Mouse (Mus musculus): Measurements from ENCODE around the gene Zcchc9. TPM values are rescaled to one million over a fixed set of nuclear protein-coding genes. Genes with fewer than 3 reads are reported as not detected.
"Not testable (repeated sequence)": the region's sequence is repeated elsewhere in the genome, so short reads cannot be mapped to it uniquely, and the experiment has no call there.

The Zcchc9 gene
- polyA plus RNA-seq, 1 experiment from 2014 or later = 14.6 TPM

GRCm38 (mm10) chr13:91796916-91797315 is 10.6 kb downstream of the Zcchc9 start:
- H3K4me3 ChIP-seq (replicated peaks) = no peak overlapping the region
- no peak overlapping the region for H3K4me2 ChIP-seq
- H3K36me3 ChIP-seq = peaks cover 75% of the 10 kb centered on the region
- DNase-seq (no peak), ATAC-seq (ENCODE audit: low read depth) (no peak)
- WGBS (ENCODE audit: insufficient replicate concordance) = 88% methylated on average over 6 of the region's 6 CpGs
- no peaks in the 10 kb centered on the region for H3K27me3 ChIP-seq
- no peaks in the 10 kb centered on the region for H3K9me3 ChIP-seq (replicated peaks)
- no peak overlapping the region for H3K9ac ChIP-seq
- no peaks in the 10 kb centered on the region for H3K4me1 ChIP-seq (replicated peaks)
- H3K27ac ChIP-seq = no peak overlapping the region

- DNase-seq (no peak), ATAC-seq (ENCODE audit: low read depth) (no peak)
- no peak overlapping the region for H3K9ac ChIP-seq
- H3K4me2 ChIP-seq = no peak overlapping the region
- no peaks in the 10 kb centered on the region for H3K27me3 ChIP-seq
- H3K27ac ChIP-seq = no peak overlapping the region
- H3K4me3 ChIP-seq (replicated peaks) = no peak overlapping the region
- 90% methylated on average over 6 of the region's 6 CpGs for WGBS (ENCODE audit: insufficient replicate concordance)
- H3K4me1 ChIP-seq (replicated peaks) = no peaks in the 10 kb centered on the region
- H3K36me3 ChIP-seq = peaks cover 66% of the 10 kb centered on the region
- H3K9me3 ChIP-seq (replicated peaks) = no peaks in the 10 kb centered on the region
These were observed 11.5 kb downstream of the Zcchc9 start for GRCm38 (mm10) chr13:91796003-91796402.

- H3K27ac ChIP-seq = no peak overlapping the region
- no peak overlapping the region for H3K9ac ChIP-seq
- DNase-seq = no peak
- no peak overlapping the region for H3K4me2 ChIP-seq
- no peak overlapping the region for H3K4me3 ChIP-seq (replicated peaks)
- no peaks in the 10 kb centered on the region for H3K4me1 ChIP-seq (replicated peaks)
- no peaks in the 10 kb centered on the region for H3K27me3 ChIP-seq
- peaks cover 62% of the 10 kb centered on the region for H3K36me3 ChIP-seq
- WGBS (ENCODE audit: insufficient replicate concordance) = 84% methylated on average over 10 of the region's 10 CpGs
- no peak for ATAC-seq (ENCODE audit: low read depth)
- H3K9me3 ChIP-seq (replicated peaks) = no peaks in the 10 kb centered on the region
These were observed 11.9 kb downstream of the Zcchc9 start for GRCm38 (mm10) chr13:91795593-91795992.

DNA sequence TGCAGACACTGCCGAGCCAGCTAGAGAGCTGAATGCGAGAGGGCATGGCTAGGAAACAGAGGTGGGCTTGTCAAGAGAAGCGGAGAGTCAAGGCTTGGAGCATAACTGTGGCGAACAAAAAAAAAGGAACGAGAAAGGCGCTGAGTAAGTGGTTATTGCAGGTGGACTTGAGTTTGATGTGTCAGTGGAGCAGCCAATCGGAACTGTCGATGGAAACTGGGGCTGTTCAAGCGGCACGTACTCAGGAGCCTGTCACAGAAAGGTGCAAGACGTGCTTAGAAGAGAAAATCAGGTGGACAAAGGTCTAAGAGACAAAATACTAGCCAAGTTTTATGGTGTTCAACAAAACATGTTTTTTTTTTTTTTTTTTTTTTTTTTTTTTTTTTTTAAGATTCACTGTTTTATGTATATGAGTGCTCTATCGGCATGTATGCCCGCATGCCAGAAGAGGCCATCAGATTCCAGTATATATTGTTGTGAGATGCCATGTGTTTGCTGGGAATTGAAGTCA is 12.5 kb downstream of the Zcchc9 start:
- H3K27me3 ChIP-seq = no peaks in the 10 kb centered on the region
- H3K4me3 ChIP-seq (replicated peaks) = no peak overlapping the region
- H3K4me2 ChIP-seq = no peak overlapping the region
- peaks cover 56% of the 10 kb centered on the region for H3K36me3 ChIP-seq
- ATAC-seq (ENCODE audit: low read depth) = no peak
- H3K9me3 ChIP-seq (replicated peaks) = no peaks in the 10 kb centered on the region
- H3K27ac ChIP-seq = no peak overlapping the region
- no peaks in the 10 kb centered on the region for H3K4me1 ChIP-seq (replicated peaks)
- no peak for DNase-seq
- WGBS (ENCODE audit: insufficient replicate concordance) = 89% methylated on average over 13 of the region's 13 CpGs
- H3K9ac ChIP-seq = no peak overlapping the region

DNA sequence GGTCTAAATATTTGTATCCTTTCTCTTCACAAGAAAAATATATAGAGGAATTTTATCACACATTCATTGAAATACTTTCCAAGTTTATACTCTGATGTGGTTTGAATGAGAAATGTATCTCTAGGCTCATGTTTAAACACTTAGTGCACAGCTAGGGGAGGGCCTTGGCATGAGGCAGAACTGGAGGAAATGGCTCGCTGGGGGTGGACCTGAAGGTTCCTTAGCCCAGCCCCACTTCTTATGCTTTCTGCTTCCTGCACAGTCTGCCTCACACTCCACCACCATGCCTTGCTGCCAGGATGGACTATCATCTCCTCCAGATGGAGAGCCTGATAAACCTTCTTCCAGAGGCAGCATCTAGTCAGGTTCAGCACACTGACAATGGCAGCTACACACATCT is 15.5 kb downstream of the Zcchc9 start:
- ATAC-seq (ENCODE audit: low read depth) (no peak), DNase-seq (no peak)
- WGBS (ENCODE audit: insufficient replicate concordance) = 41% methylated on average over 1 of the region's 1 CpGs
- Histone ChIP-seq H3K9ac (no peak overlapping the region), H3K9me3 (replicated peaks) (no peaks in the 10 kb centered on the region), H3K27me3 (no peaks in the 10 kb centered on the region), H3K4me2 (no peak overlapping the region), H3K4me3 (replicated peaks) (no peak overlapping the region), H3K27ac (no peak overlapping the region), H3K36me3 (peaks cover 28% of the 10 kb centered on the region), H3K4me1 (replicated peaks) (no peaks in the 10 kb centered on the region)

- ATAC-seq (ENCODE audit: low read depth) = no peak
- H3K27ac ChIP-seq = no peak overlapping the region
- DNase-seq = no peak
- H3K9ac ChIP-seq = no peak overlapping the region
- no peak overlapping the region for H3K4me3 ChIP-seq (replicated peaks)
- no peaks in the 10 kb centered on the region for H3K9me3 ChIP-seq (replicated peaks)
- H3K4me1 ChIP-seq (replicated peaks) = no peaks in the 10 kb centered on the region
- no peak overlapping the region for H3K4me2 ChIP-seq
- no peaks in the 10 kb centered on the region for H3K27me3 ChIP-seq
- no peaks in the 10 kb centered on the region for H3K36me3 ChIP-seq
These were observed 27.6 kb downstream of the Zcchc9 start for GRCm38 (mm10) chr13:91779892-91780291.

DNA sequence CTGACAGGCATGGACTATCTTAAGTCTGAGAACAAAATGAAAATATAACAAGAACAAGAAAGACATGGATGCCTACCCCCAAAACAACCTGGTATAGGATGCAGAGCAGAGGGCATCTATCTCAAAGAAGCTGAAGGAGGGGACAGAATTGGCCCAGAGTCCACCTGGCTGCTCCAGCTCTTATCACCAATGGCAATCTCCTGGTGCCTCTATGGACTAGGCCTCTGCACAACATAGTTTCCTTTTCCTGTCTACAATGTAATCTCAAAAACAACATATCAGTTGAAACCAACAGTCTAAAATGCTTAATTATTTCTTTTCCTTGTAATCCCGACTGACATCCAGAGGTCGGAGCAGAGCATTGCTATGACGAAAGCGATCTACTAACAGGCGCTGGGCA is 29.4 kb downstream of the Zcchc9 start:
- 80% methylated on average over 5 of the region's 5 CpGs for WGBS (ENCODE audit: insufficient replicate concordance)
- ATAC-seq (ENCODE audit: low read depth) (no peak), DNase-seq (no peak)
- H3K27ac ChIP-seq = no peak overlapping the region
- no peak overlapping the region for H3K9ac ChIP-seq
- H3K4me1 ChIP-seq (replicated peaks) = no peaks in the 10 kb centered on the region
- H3K9me3 ChIP-seq (replicated peaks) = no peaks in the 10 kb centered on the region
- H3K27me3 ChIP-seq = no peaks in the 10 kb centered on the region
- H3K36me3 ChIP-seq = no peaks in the 10 kb centered on the region
- no peak overlapping the region for H3K4me3 ChIP-seq (replicated peaks)
- H3K4me2 ChIP-seq = no peak overlapping the region

DNA sequence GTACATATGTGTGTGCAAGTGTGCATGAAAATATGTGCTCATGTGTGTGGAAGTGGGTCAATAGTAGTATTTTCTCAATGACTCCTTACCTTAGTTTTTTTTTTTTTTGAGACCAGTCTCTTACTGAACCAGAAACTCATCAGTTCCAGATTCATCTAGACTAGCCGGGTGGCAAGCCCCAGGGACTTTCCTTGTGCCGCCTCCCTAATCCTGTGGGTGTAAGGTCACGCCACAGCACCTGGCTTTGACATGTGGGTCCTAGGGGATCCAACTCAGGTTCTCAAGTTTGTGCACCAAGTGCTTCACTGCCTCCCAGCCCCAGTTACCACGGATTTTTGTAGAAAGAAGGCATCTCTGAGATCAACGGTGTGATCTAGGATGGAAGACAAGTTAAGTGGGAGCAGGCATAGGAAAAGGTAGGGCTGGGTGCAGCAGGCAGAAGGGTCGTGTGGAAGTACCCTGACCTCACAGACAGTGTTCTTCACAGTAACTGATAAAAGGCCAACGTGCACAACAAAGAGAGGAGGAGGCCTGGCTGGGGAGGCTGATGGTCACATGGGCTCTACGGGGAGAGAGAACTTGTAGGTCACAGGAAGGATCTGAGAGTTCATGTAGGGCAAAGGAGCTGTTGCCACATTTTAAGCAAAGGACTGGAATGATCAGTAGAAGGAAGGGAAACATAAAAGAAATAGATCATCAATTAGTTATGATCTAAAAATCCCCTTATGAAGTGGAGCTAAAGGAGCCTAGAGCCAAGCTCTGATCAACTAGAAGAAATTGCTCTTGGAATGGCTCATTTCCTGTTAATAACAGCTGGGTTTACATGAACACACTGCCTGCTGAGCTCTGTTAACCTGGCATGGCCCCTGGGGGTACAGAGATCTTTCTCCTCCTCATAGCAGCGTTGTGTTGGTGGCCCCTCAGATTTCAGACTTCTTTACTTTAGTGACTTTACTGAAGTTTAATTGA is 38.5 kb downstream of the Zcchc9 start:
- H3K4me1 ChIP-seq (replicated peaks) = no peaks in the 10 kb centered on the region
- no peak overlapping the region for H3K4me3 ChIP-seq (replicated peaks)
- H3K9me3 ChIP-seq (replicated peaks) = no peaks in the 10 kb centered on the region
- WGBS (ENCODE audit: insufficient replicate concordance) = 53% methylated on average over 9 of the region's 9 CpGs
- no peak overlapping the region for H3K27ac ChIP-seq
- no peak overlapping the region for H3K9ac ChIP-seq
- ATAC-seq (ENCODE audit: low read depth) = no peak
- no peak for DNase-seq
- no peaks in the 10 kb centered on the region for H3K27me3 ChIP-seq
- no peak overlapping the region for H3K4me2 ChIP-seq
- no peaks in the 10 kb centered on the region for H3K36me3 ChIP-seq

DNA sequence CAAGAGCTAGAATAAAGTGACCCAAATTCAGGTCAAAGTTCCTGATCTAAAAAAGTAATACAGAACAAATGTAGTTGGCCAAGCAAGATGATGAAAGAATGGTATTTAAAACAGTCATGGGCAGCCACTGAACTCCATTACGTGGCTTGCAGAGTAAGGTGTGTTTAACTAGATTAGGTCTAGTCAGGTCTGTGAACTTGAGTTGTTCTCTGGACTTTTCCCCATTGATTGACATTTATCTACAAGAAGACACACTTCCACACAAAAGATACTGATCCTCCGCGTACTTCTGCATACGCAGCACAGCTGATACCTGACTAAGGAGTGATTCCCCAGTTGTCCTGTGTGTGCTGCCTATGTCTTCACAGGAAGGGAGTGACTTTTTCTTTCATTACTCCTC is 41.9 kb downstream of the Zcchc9 start:
- Histone ChIP-seq H3K4me2 (no peak overlapping the region), H3K36me3 (no peaks in the 10 kb centered on the region), H3K9me3 (replicated peaks) (no peaks in the 10 kb centered on the region), H3K4me3 (replicated peaks) (no peak overlapping the region), H3K27ac (no peak overlapping the region), H3K9ac (no peak overlapping the region), H3K27me3 (no peaks in the 10 kb centered on the region), H3K4me1 (replicated peaks) (no peaks in the 10 kb centered on the region)
- ATAC-seq (ENCODE audit: low read depth) (no peak), DNase-seq (no peak)
- 41% methylated on average over 4 of the region's 4 CpGs for WGBS (ENCODE audit: insufficient replicate concordance)

DNA sequence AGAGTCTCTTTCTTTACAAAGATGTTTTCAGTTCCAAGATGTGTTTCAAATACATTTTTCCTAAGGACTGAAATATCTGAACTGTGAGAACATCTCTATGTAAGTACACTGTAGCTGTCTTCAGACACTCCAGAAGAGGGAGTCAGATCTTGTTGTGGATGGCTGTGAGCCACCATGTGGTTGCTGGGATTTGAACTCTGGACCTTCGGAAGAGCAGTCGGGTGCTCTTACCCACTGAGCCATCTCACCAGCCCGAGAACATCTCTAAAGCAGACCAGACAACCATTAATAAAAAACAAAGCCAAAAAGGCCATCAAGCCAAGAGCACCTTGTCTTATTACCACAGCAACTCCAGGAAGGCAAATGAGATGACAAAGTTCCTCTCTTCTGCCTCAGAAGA is 43.9 kb downstream of the Zcchc9 start:
- H3K36me3 ChIP-seq; H3K4me1 ChIP-seq (replicated peaks); ATAC-seq (ENCODE audit: low read depth); H3K27ac ChIP-seq; H3K4me2 ChIP-seq; H3K27me3 ChIP-seq; DNase-seq; H3K4me3 ChIP-seq (replicated peaks); H3K9me3 ChIP-seq (replicated peaks); H3K9ac ChIP-seq: not testable (repeated sequence)
- 69% methylated on average over 3 of the region's 3 CpGs for WGBS (ENCODE audit: insufficient replicate concordance)

DNA sequence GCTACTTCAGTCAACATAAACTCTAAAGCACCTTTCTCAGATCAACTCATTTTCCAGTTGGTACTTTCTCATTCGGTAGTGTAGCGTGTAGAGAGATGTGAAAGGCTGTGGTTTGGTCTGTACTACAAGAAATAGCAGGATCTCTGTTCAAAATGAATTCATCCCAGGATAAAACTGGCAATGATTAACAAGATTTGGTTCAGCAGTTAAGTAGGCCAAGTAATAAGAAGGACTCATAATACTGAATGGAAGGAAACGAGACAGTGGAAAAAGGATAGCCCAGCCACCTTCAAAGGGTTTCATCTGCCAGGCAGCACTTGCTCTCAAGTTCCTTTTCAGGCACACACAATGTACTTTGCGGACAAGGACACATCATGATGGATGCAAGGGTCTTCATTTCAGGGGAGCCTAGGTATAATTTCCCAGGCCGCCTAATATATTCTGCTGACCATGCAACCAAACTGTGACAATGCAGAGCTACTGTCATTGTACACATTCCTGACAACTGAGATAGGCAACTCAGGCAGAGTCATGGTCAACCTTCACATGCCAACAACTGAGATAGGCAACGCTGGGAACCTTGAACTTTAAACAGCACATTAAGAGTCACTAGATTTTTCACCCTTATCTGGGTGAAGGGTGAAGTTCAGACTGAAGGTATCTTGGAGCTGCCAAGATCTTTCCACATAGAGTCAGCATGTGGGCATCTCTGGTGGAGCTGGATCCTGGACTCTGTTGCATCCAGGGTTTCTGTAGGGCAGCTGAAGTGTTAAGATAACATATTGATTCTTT is 45.7 kb downstream of the Zcchc9 start:
- DNase-seq = no peak
- no peak overlapping the region for H3K27ac ChIP-seq
- no peak overlapping the region for H3K4me3 ChIP-seq (replicated peaks)
- ATAC-seq (ENCODE audit: low read depth) = no peak
- H3K9me3 ChIP-seq (replicated peaks) = no peaks in the 10 kb centered on the region
- H3K36me3 ChIP-seq = no peaks in the 10 kb centered on the region
- H3K4me1 ChIP-seq (replicated peaks) = no peaks in the 10 kb centered on the region
- no peak overlapping the region for H3K9ac ChIP-seq
- H3K27me3 ChIP-seq = no peaks in the 10 kb centered on the region
- WGBS (ENCODE audit: insufficient replicate concordance) = 71% methylated on average over 6 of the region's 6 CpGs
- H3K4me2 ChIP-seq = no peak overlapping the region
